Mouse (Mus musculus) thymus, adult 2 months (tissue): ENCODE data around the gene Fyb2. TPM values are rescaled to one million over a fixed set of nuclear protein-coding genes. Genes with fewer than 3 reads are reported as not detected.

ENCODE experiments used
- DNase-seq: peaks from one replicate; pipeline ENCODE4 v3.0.0; 2021
- H3K27ac ChIP-seq: fragments of 200-500 bp; 2 replicates; pipeline ENCODE4 v1.5.1; 2012; ENCODE audit warnings: low read length, control low read depth; ENCODE audit not compliant: control insufficient read depth, insufficient read depth
- H3K27me3 ChIP-seq: fragments of 200-500 bp; 2 replicates; pipeline ENCODE4 v1.6.1; 2012; ENCODE audit warnings: mild to moderate bottlenecking, low read length, moderate library complexity, mixed read lengths; ENCODE audit not compliant: control insufficient read depth, insufficient read depth
- H3K36me3 ChIP-seq: fragments of 200-500 bp; 2 replicates; pipeline ENCODE4 v1.6.1; 2012; ENCODE audit warnings: mild to moderate bottlenecking, low read length, moderate library complexity; ENCODE audit not compliant: control insufficient read depth, insufficient read depth
- H3K4me1 ChIP-seq: fragments of 200-500 bp; replicated peaks from 2 replicates; pipeline ENCODE4 v1.6.1; 2012; ENCODE audit warnings: low read length; ENCODE audit not compliant: control insufficient read depth, insufficient read depth
- H3K4me3 ChIP-seq: fragments of 200-500 bp; 2 replicates; pipeline ENCODE4 v1.5.1; 2012; ENCODE audit warnings: mild to moderate bottlenecking, low read length, control low read depth, moderate library complexity; ENCODE audit not compliant: control insufficient read depth, insufficient read depth
- CTCF ChIP-seq: fragments of 200-500 bp; IDR thresholded peaks from 2 replicates; pipeline ENCODE4 v1.5.1; 2012; ENCODE audit warnings: mild to moderate bottlenecking, control low read depth, low read length, moderate library complexity, borderline replicate concordance; ENCODE audit not compliant: control insufficient read depth, poor library complexity, insufficient read depth; ENCODE audit errors: extremely low read depth
- POLR2A ChIP-seq: fragments of 200-500 bp; IDR thresholded peaks from 2 replicates; pipeline ENCODE4 v1.6.1; 2012; ENCODE audit warnings: mild to moderate bottlenecking, low read length, control low read depth, moderate library complexity; ENCODE audit not compliant: control insufficient read depth, poor library complexity, insufficient read depth; ENCODE audit errors: extremely low read depth
- WGBS: fragments of 180-500 bp; shearing (Covaris S2); methylation state at CpG from one replicate; pipeline ENCODE4 v1.1.7; 2018; 5-methylcytosine and 5-hydroxymethylcytosine counted together
- polyA plus RNA-seq: library from polyadenylated mRNA; depleted of rRNA; stranded (reverse); fragments of >200 nt; gene quantifications from 2 replicates; pipeline ENCODE4 v1.2.3, GENCODE M21; 2012

Fyb2 gene
- polyA plus RNA-seq, 1 experiment, result 0.70 TPM

DNA sequence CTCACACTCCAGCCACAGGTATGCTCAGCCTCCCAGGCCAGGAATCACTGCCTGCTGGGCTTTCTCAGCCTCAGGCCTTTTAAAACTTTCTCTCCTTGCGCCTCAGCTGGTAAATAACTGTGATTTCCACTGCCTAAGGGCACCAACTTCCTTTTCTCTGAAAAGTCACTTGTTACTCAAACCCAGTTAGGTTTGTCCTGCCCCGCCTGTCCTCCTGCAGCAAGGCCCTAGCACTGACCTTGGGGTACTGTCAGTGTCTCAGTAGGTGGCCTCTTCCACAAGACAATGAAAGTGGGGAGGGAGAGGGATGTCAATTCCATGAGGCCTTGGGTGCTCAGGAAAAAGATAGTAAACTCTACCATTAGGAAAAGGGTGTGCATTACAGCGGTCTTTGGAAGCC, 22.2 kb downstream of the Fyb2 start:
- no peak for DNase-seq
- H3K36me3 ChIP-seq, result no peaks in the 10 kb centered on the region
- H3K4me1 ChIP-seq, result no peaks in the 10 kb centered on the region
- H3K27me3 ChIP-seq, result no peaks in the 10 kb centered on the region
- no peak overlapping the region for H3K4me3 ChIP-seq
- WGBS, result 90% methylated on average over 3 of the region's 3 CpGs
- TF ChIP-seq CTCF, result no peak
- TF ChIP-seq POLR2A, result no peak
- no peak overlapping the region for H3K27ac ChIP-seq

GRCm38 (mm10) chr4:104936011-104936410, 22.8 kb downstream of the Fyb2 start:
- 88% methylated on average over 9 of the region's 9 CpGs for WGBS
- Histone ChIP-seq H3K4me3 (no peak overlapping the region), H3K4me1 (no peaks in the 10 kb centered on the region), H3K27ac (no peak overlapping the region), H3K36me3 (no peaks in the 10 kb centered on the region), H3K27me3 (no peaks in the 10 kb centered on the region)
- no peak for TF ChIP-seq POLR2A
- TF ChIP-seq CTCF, result no peak
- no peak for DNase-seq

DNA sequence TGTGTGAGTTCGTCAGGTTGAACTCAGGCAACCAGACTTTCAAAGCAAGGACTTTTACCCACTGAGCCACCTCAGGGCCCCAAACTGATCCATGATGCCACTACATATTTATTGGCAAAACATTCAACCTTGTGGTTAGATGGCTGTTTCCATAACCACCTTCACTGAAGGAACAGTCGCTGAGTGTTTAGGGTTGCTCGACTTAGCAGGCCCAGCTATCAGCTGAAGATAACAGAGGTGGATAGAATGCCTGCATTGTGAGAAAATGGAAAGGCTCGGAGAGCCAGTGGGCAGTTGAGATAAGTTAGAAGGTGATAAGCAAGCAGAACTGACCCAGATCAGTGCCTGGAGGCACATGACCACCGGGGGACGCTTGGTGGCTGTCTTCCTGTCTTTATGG, 26.3 kb downstream of the Fyb2 start:
- Histone ChIP-seq H3K4me3 (no peak overlapping the region), H3K27me3 (no peaks in the 10 kb centered on the region), H3K36me3 (no peaks in the 10 kb centered on the region), H3K27ac (no peak overlapping the region), H3K4me1 (no peaks in the 10 kb centered on the region)
- no peak for TF ChIP-seq CTCF
- TF ChIP-seq POLR2A, result no peak
- 82% methylated on average over 6 of the region's 6 CpGs for WGBS
- no peak for DNase-seq

- H3K4me1 ChIP-seq, result no peaks in the 10 kb centered on the region
- no peaks in the 10 kb centered on the region for H3K36me3 ChIP-seq
- no peak overlapping the region for H3K27ac ChIP-seq
- TF ChIP-seq POLR2A (no peak), CTCF (no peak)
- 68% methylated on average over 1 of the region's 1 CpGs for WGBS
- no peak overlapping the region for H3K4me3 ChIP-seq
- no peak for DNase-seq
- H3K27me3 ChIP-seq, result no peaks in the 10 kb centered on the region
Observed at GRCm38 (mm10) chr4:104941895-104942294, 28.6 kb downstream of the Fyb2 start.

DNA sequence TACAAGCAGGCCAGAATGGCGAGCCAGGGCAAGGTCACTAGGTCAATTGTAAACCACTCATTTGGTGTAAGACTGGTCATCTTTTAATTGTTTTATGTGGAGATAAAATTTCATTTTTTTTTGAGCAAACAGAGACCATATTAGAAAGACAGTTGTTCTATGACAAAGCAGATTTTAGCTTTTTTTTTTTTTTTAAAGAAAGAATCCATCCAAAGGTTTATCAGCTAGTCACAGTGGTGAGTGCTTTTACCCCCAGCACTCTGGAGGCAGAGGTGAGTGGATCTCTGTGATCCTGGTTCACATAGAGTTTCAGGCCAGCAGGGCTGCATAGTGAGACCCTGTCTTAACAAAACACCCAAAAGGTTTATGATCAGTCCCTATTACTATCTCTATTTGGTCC, 31.2 kb downstream of the Fyb2 start:
- Histone ChIP-seq H3K36me3 (no peaks in the 10 kb centered on the region), H3K4me1 (no peaks in the 10 kb centered on the region), H3K27me3 (no peaks in the 10 kb centered on the region), H3K27ac (no peak overlapping the region), H3K4me3 (no peak overlapping the region)
- TF ChIP-seq CTCF (no peak), POLR2A (no peak)
- 88% methylated on average over 1 of the region's 1 CpGs for WGBS
- DNase-seq, result no peak

- no peak for DNase-seq
- no peak overlapping the region for H3K27ac ChIP-seq
Observed at GRCm38 (mm10) chr4:104948886-104949285, 35.6 kb downstream of the Fyb2 start.

GRCm38 (mm10) chr4:104949304-104949703, 36.0 kb downstream of the Fyb2 start:
- Histone ChIP-seq H3K27ac (no peak overlapping the region), H3K36me3 (no peaks in the 10 kb centered on the region), H3K27me3 (no peaks in the 10 kb centered on the region), H3K4me3 (no peak overlapping the region), H3K4me1 (no peaks in the 10 kb centered on the region)
- TF ChIP-seq CTCF (no peak), POLR2A (no peak)
- 78% methylated on average over 3 of the region's 3 CpGs for WGBS
- no peak for DNase-seq

More at GRCm38 (mm10) chr4:104948886-104949285, 35.6 kb downstream of the Fyb2 start:
- no peaks in the 10 kb centered on the region for H3K4me1 ChIP-seq
- TF ChIP-seq CTCF (no peak), POLR2A (no peak)
- no peaks in the 10 kb centered on the region for H3K36me3 ChIP-seq
- 38% methylated on average over 4 of the region's 4 CpGs for WGBS
- no peaks in the 10 kb centered on the region for H3K27me3 ChIP-seq
- no peak overlapping the region for H3K4me3 ChIP-seq
